Mouse (Mus musculus): Measurements from ENCODE around the gene Mab21l3.

GRCm38 (mm10) chr3:101794026-101794425 is 54.7 kb downstream of the Mab21l3 start:
- TF ChIP-seq POLR2A (IDR thresholded peaks at IDR 0.05; ENCODE audit: borderline replicate concordance, insufficient read depth, low read length) = no peak
- TF ChIP-seq CTCF (IDR thresholded peaks at IDR 0.05; ENCODE audit: borderline replicate concordance, insufficient read depth, low read depth, low read length) = no peak
